Mouse (Mus musculus): ENCODE data around the gene Tnnt2. TPM values are rescaled to one million over a fixed set of nuclear protein-coding genes. Genes with fewer than 3 reads are reported as not detected.

Gene Tnnt2
- polyA plus RNA-seq, 1 experiment from 2014 or later: 10.4 TPM

GRCm38 (mm10) chr1:135813071-135813470 lies 23.1 kb upstream of the Tnnt2 start:
- peak overlapping the region; percentile 55; the same call in 1 of the 2 replicates for H3K27ac ChIP-seq (ENCODE audit: low read length)
- H3K9me3 ChIP-seq (ENCODE audit: control insufficient read depth, low read depth, low read length): no peaks in the 10 kb centered on the region
- no peaks in the 10 kb centered on the region for H3K36me3 ChIP-seq (ENCODE audit: control insufficient read depth, insufficient read depth, low read length)
- peaks cover 5% of the 10 kb centered on the region; the same call in 1 of the 2 replicates for H3K4me1 ChIP-seq (ENCODE audit: control insufficient read depth, insufficient read depth, low read length)
- ATAC-seq (ENCODE audit: insufficient number of reproducible peaks, insufficient read depth, low FRiP score, low read depth): no peak
- no peak overlapping the region for H3K9ac ChIP-seq (replicated peaks; ENCODE audit: low read depth, low read length)
- WGBS: 83% methylated on average over 4 of the region's 4 CpGs
- H3K27me3 ChIP-seq (ENCODE audit: control insufficient read depth, insufficient read depth, low read length): peaks cover 3% of the 10 kb centered on the region; the same call in 1 of the 2 replicates
- no peak overlapping the region for H3K4me3 ChIP-seq (ENCODE audit: low read depth, low read length)
- no peak overlapping the region for H3K4me2 ChIP-seq (replicated peaks; ENCODE audit: low read depth, low read length)

- Histone ChIP-seq H3K9ac (replicated peaks; ENCODE audit: low read depth, low read length) (no peak overlapping the region), H3K4me3 (ENCODE audit: low read depth, low read length) (no peak overlapping the region), H3K27ac (ENCODE audit: low read length) (no peak overlapping the region), H3K9me3 (ENCODE audit: control insufficient read depth, low read depth, low read length) (no peaks in the 10 kb centered on the region), H3K4me1 (ENCODE audit: control insufficient read depth, insufficient read depth, low read length) (peaks cover 7% of the 10 kb centered on the region; the same call in 1 of the 2 replicates), H3K27me3 (ENCODE audit: control insufficient read depth, insufficient read depth, low read length) (peaks cover 8% of the 10 kb centered on the region; the same call in 1 of the 2 replicates), H3K36me3 (ENCODE audit: control insufficient read depth, insufficient read depth, low read length) (no peaks in the 10 kb centered on the region), H3K4me2 (replicated peaks; ENCODE audit: low read depth, low read length) (no peak overlapping the region)
- 79% methylated on average over 5 of the region's 5 CpGs for WGBS
- ATAC-seq (ENCODE audit: insufficient number of reproducible peaks, insufficient read depth, low FRiP score, low read depth): no peak
These were observed 22.3 kb upstream of the Tnnt2 start for GRCm38 (mm10) chr1:135813687-135814395.

- H3K9ac ChIP-seq (replicated peaks; ENCODE audit: low read depth, low read length): no peak overlapping the region
- no peaks in the 10 kb centered on the region for H3K9me3 ChIP-seq (ENCODE audit: control insufficient read depth, low read depth, low read length)
- H3K27me3 ChIP-seq (ENCODE audit: control insufficient read depth, insufficient read depth, low read length): peaks cover 13% of the 10 kb centered on the region; the same call in 1 of the 2 replicates
- no peak for ATAC-seq (ENCODE audit: insufficient number of reproducible peaks, insufficient read depth, low FRiP score, low read depth)
- no peak overlapping the region for H3K4me3 ChIP-seq (ENCODE audit: low read depth, low read length)
- 71% methylated on average over 5 of the region's 5 CpGs for WGBS
- H3K4me1 ChIP-seq (ENCODE audit: control insufficient read depth, insufficient read depth, low read length): peaks cover 12% of the 10 kb centered on the region
- no peak overlapping the region for H3K4me2 ChIP-seq (replicated peaks; ENCODE audit: low read depth, low read length)
- no peak overlapping the region for H3K27ac ChIP-seq (ENCODE audit: low read length)
- no peaks in the 10 kb centered on the region for H3K36me3 ChIP-seq (ENCODE audit: control insufficient read depth, insufficient read depth, low read length)
These were observed 21.6 kb upstream of the Tnnt2 start for GRCm38 (mm10) chr1:135814531-135814930.

- Histone ChIP-seq H3K27me3 (ENCODE audit: control insufficient read depth, insufficient read depth, low read length) (peaks cover 18% of the 10 kb centered on the region; the same call in 1 of the 2 replicates), H3K9me3 (ENCODE audit: control insufficient read depth, low read depth, low read length) (no peaks in the 10 kb centered on the region), H3K27ac (ENCODE audit: low read length) (no peak overlapping the region), H3K4me3 (ENCODE audit: low read depth, low read length) (no peak overlapping the region), H3K4me1 (ENCODE audit: control insufficient read depth, insufficient read depth, low read length) (peaks cover 12% of the 10 kb centered on the region), H3K9ac (replicated peaks; ENCODE audit: low read depth, low read length) (no peak overlapping the region), H3K4me2 (replicated peaks; ENCODE audit: low read depth, low read length) (peak overlapping the region; percentile 97; the same call in 1 of the 2 replicates), H3K36me3 (ENCODE audit: control insufficient read depth, insufficient read depth, low read length) (no peaks in the 10 kb centered on the region)
- 59% methylated on average over 4 of the region's 4 CpGs for WGBS
- no peak for ATAC-seq (ENCODE audit: insufficient number of reproducible peaks, insufficient read depth, low FRiP score, low read depth)
These were observed 18.6 kb upstream of the Tnnt2 start for GRCm38 (mm10) chr1:135817595-135817994.

- peak within 1 kb of the TSS; percentile 54 for H3K4me3 ChIP-seq (ENCODE audit: low read depth, low read length)
- peak within 1 kb of the TSS; percentile 97 for H3K4me2 ChIP-seq (replicated peaks; ENCODE audit: low read depth, low read length)
- peak; percentile 85 for ATAC-seq (ENCODE audit: insufficient number of reproducible peaks, insufficient read depth, low FRiP score, low read depth)
- peak within 1 kb of the TSS; percentile 74; the same call in 1 of the 2 replicates for H3K27ac ChIP-seq (ENCODE audit: low read length)
- H3K36me3 ChIP-seq (ENCODE audit: control insufficient read depth, insufficient read depth, low read length): no peaks in the 10 kb centered on the region
- peaks cover 18% of the 10 kb centered on the region; the same call in 1 of the 2 replicates for H3K27me3 ChIP-seq (ENCODE audit: control insufficient read depth, insufficient read depth, low read length)
- under 1% methylated on average over 63 of the region's 63 CpGs for WGBS
- peak within 1 kb of the TSS; percentile 48 for H3K9ac ChIP-seq (replicated peaks; ENCODE audit: low read depth, low read length)
- peaks cover 10% of the 10 kb centered on the region; the same call in 1 of the 2 replicates for H3K4me1 ChIP-seq (ENCODE audit: control insufficient read depth, insufficient read depth, low read length)
- no peaks in the 10 kb centered on the region for H3K9me3 ChIP-seq (ENCODE audit: control insufficient read depth, low read depth, low read length)
These were observed 17.6 kb upstream of the Tnnt2 start, which contains the start of gene Lad1 for GRCm38 (mm10) chr1:135818481-135819086. Gene Lad1, plus strand, starts transcription at chr1:135818598.

GRCm38 (mm10) chr1:135820071-135820470 lies 16.1 kb upstream of the Tnnt2 start:
- Histone ChIP-seq H3K27ac (ENCODE audit: low read length) (peak overlapping the region; percentile 35; the same call in 1 of the 2 replicates), H3K4me1 (ENCODE audit: control insufficient read depth, insufficient read depth, low read length) (peaks cover 10% of the 10 kb centered on the region; the same call in 1 of the 2 replicates)

GRCm38 (mm10) chr1:135820736-135821364 lies 15.3 kb upstream of the Tnnt2 start:
- Histone ChIP-seq H3K9me3 (ENCODE audit: control insufficient read depth, low read depth, low read length) (no peaks in the 10 kb centered on the region), H3K9ac (replicated peaks; ENCODE audit: low read depth, low read length) (0 out of 2 replicates have a peak overlapping the region, but pooled peaks have one; percentile 4), H3K4me1 (ENCODE audit: control insufficient read depth, insufficient read depth, low read length) (peaks cover 10% of the 10 kb centered on the region; the same call in 1 of the 2 replicates), H3K27me3 (ENCODE audit: control insufficient read depth, insufficient read depth, low read length) (peaks cover 18% of the 10 kb centered on the region; the same call in 1 of the 2 replicates), H3K4me3 (ENCODE audit: low read depth, low read length) (peak overlapping the region; percentile 18; the same call in 1 of the 2 replicates), H3K4me2 (replicated peaks; ENCODE audit: low read depth, low read length) (peak overlapping the region; percentile 97), H3K36me3 (ENCODE audit: control insufficient read depth, insufficient read depth, low read length) (no peaks in the 10 kb centered on the region), H3K27ac (ENCODE audit: low read length) (peak overlapping the region; percentile 55; the same call in 1 of the 2 replicates)
- 70% methylated on average over 16 of the region's 16 CpGs for WGBS
- ATAC-seq (ENCODE audit: insufficient number of reproducible peaks, insufficient read depth, low FRiP score, low read depth): no peak

More at GRCm38 (mm10) chr1:135820071-135820470, 16.1 kb upstream of the Tnnt2 start:
- no peaks in the 10 kb centered on the region for H3K36me3 ChIP-seq (ENCODE audit: control insufficient read depth, insufficient read depth, low read length)
- 65% methylated on average over 10 of the region's 10 CpGs for WGBS
- H3K9ac ChIP-seq (replicated peaks; ENCODE audit: low read depth, low read length): 0 out of 2 replicates have a peak overlapping the region, but pooled peaks have one; percentile 30
- H3K9me3 ChIP-seq (ENCODE audit: control insufficient read depth, low read depth, low read length): no peaks in the 10 kb centered on the region
- ATAC-seq (ENCODE audit: insufficient number of reproducible peaks, insufficient read depth, low FRiP score, low read depth): no peak
- peak overlapping the region; percentile 54 for H3K4me3 ChIP-seq (ENCODE audit: low read depth, low read length)
- H3K4me2 ChIP-seq (replicated peaks; ENCODE audit: low read depth, low read length): peak overlapping the region; percentile 97
- peaks cover 18% of the 10 kb centered on the region; the same call in 1 of the 2 replicates for H3K27me3 ChIP-seq (ENCODE audit: control insufficient read depth, insufficient read depth, low read length)

GRCm38 (mm10) chr1:135821780-135822179 lies 14.4 kb upstream of the Tnnt2 start:
- H3K4me1 ChIP-seq (ENCODE audit: control insufficient read depth, insufficient read depth, low read length): peaks cover 10% of the 10 kb centered on the region; the same call in 1 of the 2 replicates
- WGBS: 75% methylated on average over 7 of the region's 7 CpGs
- H3K4me3 ChIP-seq (ENCODE audit: low read depth, low read length): no peak overlapping the region
- H3K4me2 ChIP-seq (replicated peaks; ENCODE audit: low read depth, low read length): peak overlapping the region; percentile 97
- H3K9me3 ChIP-seq (ENCODE audit: control insufficient read depth, low read depth, low read length): no peaks in the 10 kb centered on the region
- no peak overlapping the region for H3K9ac ChIP-seq (replicated peaks; ENCODE audit: low read depth, low read length)
- no peaks in the 10 kb centered on the region for H3K36me3 ChIP-seq (ENCODE audit: control insufficient read depth, insufficient read depth, low read length)
- no peak for ATAC-seq (ENCODE audit: insufficient number of reproducible peaks, insufficient read depth, low FRiP score, low read depth)
- H3K27ac ChIP-seq (ENCODE audit: low read length): no peak overlapping the region
- H3K27me3 ChIP-seq (ENCODE audit: control insufficient read depth, insufficient read depth, low read length): peaks cover 17% of the 10 kb centered on the region; the same call in 1 of the 2 replicates

Data from stomach, embryonic 14.5 days (tissue).